Mouse (Mus musculus): ENCODE results near the gene Olfr155.

The Olfr155 gene

DNA sequence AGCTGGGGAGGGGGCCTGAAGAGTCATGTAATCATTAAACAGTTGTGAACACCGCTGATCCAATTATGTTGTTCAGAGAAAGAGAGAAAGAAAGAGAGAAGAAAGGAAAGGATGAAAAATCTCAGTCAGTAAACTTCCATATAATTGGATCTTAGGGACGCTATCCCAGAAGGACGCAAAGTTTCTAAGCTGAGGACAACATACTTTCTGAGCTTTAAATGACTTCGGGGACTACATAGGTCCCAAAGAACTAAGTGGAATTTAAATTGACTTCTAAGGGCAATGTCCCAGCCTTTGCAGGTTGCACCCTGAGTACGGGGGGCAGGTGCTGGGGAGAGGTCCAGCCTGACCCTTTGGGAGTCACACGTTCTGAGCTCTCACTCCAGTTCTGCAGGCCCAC lies at the start of gene Olfr155:
Gene Olfr155, plus strand, starts transcription at position 301 of the 400 bp plus-strand sequence.
- DNase-seq (ENCODE audit: extremely low read depth, insufficient read length, low spot score), result no peak

DNA sequence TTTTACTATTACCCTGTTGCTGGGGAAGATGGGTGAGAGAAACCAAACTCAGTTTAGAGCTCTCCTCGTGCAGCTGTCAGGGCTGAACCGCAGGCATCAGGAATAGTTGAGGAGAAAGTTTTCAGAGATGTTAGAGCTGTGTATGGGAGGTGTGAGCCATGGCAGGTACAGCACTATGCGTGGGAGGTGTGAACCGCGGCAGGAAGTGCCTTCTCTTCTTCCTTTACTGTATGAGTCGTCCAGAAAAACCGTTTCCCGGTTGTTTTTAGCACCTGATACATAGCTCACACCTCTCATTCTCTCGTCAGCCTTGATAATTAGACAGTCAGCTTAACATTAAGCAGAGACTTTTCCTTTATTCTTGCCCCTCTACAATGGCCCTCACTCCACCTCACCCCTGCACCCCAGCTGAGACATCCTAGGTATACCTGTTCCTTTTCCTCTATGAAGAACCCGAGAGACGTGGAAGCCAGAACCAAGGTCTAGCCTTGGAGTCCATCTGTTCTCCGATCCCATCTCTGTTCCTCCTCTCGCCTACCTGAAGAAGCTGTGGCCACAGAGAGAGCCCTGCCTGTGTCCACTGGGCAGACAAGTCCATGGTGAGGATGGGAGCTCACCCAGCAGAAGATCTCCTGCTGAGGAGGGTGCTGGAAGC lies 28.3 kb upstream of the Olfr155 start:
- no peak for DNase-seq (ENCODE audit: extremely low read depth, insufficient read length, low spot score)

DNA sequence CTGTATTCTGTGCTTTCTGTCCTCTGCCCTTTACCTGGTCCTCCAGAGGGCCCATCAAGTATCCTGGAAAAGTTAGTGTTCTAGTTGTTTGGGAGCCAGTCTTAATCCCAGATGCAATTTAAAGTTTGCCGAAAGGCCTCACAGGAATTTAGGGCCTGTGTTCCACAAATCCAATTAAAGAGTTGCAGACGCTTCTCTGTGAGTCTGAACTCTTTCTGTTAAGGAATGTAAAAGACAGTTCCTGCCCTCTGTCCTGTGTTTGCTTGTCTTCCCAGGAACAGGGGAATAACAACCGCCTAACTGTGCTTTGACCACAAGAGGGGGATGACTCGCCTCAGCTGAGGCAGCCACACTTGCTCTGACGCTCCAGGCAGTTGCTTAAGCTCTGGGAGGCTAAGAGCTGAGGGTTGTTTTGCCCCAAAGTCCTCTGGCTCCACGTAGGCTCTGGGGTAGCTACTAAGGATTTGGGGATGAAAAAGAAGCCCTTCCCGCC lies 27.5 kb upstream of the Olfr155 start, which contains the start of gene Olfr156:
Gene Olfr156, minus strand, starts transcription at position 51 of the 493 bp plus-strand sequence.
- DNase-seq (ENCODE audit: extremely low read depth, insufficient read length, low spot score), result peak; percentile 51

- no peak for DNase-seq (ENCODE audit: extremely low read depth, insufficient read length, low spot score)
Observed at GRCm38 (mm10) chr4:43828806-43829205, 22.6 kb upstream of the Olfr155 start.

- no peak for DNase-seq (ENCODE audit: extremely low read depth, insufficient read length, low spot score)
Observed at GRCm38 (mm10) chr4:43832031-43832430, 19.3 kb upstream of the Olfr155 start.

DNA sequence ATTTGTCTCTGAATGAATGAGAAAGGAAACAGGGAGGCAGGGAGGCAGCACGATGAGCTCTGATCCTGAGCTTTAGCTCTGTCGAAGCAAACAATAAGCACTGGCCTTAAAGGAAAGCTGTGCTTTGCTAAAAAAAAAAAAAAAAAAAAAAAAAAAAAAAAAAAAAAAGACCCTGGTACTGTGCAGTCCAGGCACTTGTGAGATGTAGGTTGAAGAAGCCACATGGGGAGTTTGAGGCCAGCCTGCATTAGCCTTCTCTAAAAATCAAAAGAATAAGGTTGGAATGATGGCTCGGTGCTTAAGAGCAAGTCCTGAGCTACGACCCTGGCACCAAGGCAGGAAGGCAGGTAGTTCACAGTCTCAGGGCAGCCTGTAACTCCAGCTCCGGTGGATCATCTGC lies 17.6 kb upstream of the Olfr155 start:
- no peak for DNase-seq (ENCODE audit: extremely low read depth, insufficient read length, low spot score)

DNA sequence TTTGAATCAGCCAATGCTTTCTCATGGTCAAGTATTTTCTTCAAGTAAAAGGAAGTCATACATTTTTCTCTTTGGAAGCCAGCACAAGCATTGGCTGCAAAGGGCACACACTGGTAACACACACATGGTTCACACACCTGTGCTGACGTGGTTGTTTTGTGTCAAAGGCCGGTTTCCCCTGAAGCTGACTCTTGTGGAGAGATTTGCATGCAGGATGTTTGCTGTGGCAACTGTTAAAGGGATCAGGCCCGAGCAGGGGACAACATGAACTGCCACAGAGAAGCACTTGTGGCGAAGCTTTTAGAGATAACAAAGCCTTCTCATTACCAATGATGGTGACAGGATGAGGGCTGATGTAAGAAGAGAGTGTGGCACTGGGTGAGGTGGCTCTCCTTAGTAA lies 16.6 kb upstream of the Olfr155 start:
- DNase-seq (ENCODE audit: extremely low read depth, insufficient read length, low spot score), result no peak

DNA sequence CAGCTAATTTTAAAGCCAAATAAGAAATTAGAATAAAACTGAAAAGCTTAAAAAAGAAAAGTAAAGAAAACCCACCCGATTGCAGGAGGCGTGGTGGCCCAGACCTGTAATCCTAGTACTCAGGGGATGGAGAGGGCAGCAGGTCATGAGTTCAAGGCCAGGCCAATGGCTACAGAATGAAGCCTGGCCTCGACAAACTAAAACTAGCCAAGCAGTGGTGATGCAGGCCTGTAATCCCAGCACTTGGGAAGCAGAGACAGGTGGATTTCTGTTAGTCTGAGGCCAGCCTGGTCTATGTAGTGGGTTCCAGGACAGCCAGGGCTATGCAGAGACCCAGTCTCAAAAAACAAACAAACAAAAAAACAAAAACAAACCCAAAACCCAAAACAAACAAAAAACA lies 13.0 kb upstream of the Olfr155 start:
- DNase-seq (ENCODE audit: extremely low read depth, insufficient read length, low spot score), result no peak

- no peak for DNase-seq (ENCODE audit: extremely low read depth, insufficient read length, low spot score)
Observed at GRCm38 (mm10) chr4:43840101-43840500, 11.3 kb upstream of the Olfr155 start, which contains the start of gene Olfr157. Gene Olfr157, minus strand, starts transcription at chr4:43840201.

- no peak for DNase-seq (ENCODE audit: extremely low read depth, insufficient read length, low spot score)
Observed at GRCm38 (mm10) chr4:43854101-43854500, 2.7 kb downstream of the Olfr155 start.

GRCm38 (mm10) chr4:43859886-43860285 lies 8.5 kb downstream of the Olfr155 start:
- DNase-seq (ENCODE audit: extremely low read depth, insufficient read length, low spot score), result peak; percentile 20

GRCm38 (mm10) chr4:43860744-43861519 lies 9.6 kb downstream of the Olfr155 start:
- peak; percentile 64 for DNase-seq (ENCODE audit: extremely low read depth, insufficient read length, low spot score)

- no peak for DNase-seq (ENCODE audit: extremely low read depth, insufficient read length, low spot score)
Observed at GRCm38 (mm10) chr4:43863298-43863697, 11.9 kb downstream of the Olfr155 start.

- DNase-seq (ENCODE audit: extremely low read depth, insufficient read length, low spot score), result no peak
Observed at GRCm38 (mm10) chr4:43869821-43870220, 18.5 kb downstream of the Olfr155 start.

- DNase-seq (ENCODE audit: extremely low read depth, insufficient read length, low spot score), result no peak
Observed at GRCm38 (mm10) chr4:43874501-43874900, 23.1 kb downstream of the Olfr155 start.

GRCm38 (mm10) chr4:43875160-43875918 lies 24.0 kb downstream of the Olfr155 start, which contains the start of gene Reck:
Gene Reck, plus strand, starts transcription at chr4:43875530.
- DNase-seq (ENCODE audit: extremely low read depth, insufficient read length, low spot score), result peak; percentile 86

- DNase-seq (ENCODE audit: extremely low read depth, insufficient read length, low spot score), result no peak
Observed at GRCm38 (mm10) chr4:43875919-43876411, 24.6 kb downstream of the Olfr155 start.

DNA sequence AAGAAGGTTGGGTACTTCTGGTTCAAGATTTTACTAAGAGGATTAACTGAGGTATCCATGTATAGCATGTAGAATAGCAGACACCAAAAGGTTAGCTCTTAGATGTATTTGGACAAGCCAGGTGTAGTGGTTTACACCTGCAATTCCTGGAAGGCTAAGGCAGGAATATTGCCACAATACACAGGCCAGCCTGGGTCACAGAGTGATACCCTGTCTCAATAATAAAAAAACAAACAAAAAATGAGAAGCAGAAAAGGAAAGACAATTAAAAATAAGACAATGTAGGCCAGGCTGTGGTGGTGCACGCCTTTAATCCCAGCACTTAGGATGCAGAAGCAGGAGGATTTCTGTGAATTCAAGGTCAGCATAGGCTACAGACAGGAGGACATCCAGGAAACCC lies 25.9 kb downstream of the Olfr155 start:
- DNase-seq (ENCODE audit: extremely low read depth, insufficient read length, low spot score), result no peak

- DNase-seq (ENCODE audit: extremely low read depth, insufficient read length, low spot score), result no peak
Observed at GRCm38 (mm10) chr4:43878121-43878776, 26.9 kb downstream of the Olfr155 start.

DNA sequence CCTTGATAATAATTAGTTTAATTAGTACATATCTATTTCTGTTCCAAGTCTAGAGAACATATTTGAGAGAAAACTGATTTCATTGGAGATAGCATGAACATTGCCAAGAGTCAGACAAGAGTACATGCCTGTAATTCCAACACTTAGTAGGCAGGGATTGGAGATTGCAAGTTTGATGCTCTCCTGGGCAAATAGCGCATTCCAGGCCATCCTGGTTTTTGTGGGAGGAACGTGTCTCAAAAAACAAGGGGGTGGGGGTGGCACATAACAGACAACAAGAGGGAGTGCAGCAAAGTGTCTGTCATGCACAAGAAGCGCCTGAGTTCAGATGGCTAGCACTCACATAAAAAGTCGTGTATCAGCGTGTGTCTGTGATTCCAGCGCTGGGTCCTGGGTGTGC lies 28.2 kb downstream of the Olfr155 start:
- DNase-seq (ENCODE audit: extremely low read depth, insufficient read length, low spot score), result no peak
